Mouse (Mus musculus) bone marrow, adult 2 months (tissue): Measurements from ENCODE around the gene Ms4a5. TPM values are rescaled to one million over a fixed set of nuclear protein-coding genes. Genes with fewer than 3 reads are reported as not detected.

Experiments
- H3K27ac ChIP-seq: fragments of 200-500 bp; 2 replicates; pipeline ENCODE4 v1.5.1; 2012; ENCODE audit warnings: low read depth, mild to moderate bottlenecking, control low read depth, inconsistent platforms, low read length; ENCODE audit not compliant: control insufficient read depth, poor library complexity, insufficient read depth
- H3K4me1 ChIP-seq: fragments of 200-500 bp; 2 replicates; pipeline ENCODE4 v1.6.1; 2011; ENCODE audit warnings: low read length; ENCODE audit not compliant: control insufficient read depth, insufficient read depth
- H3K4me3 ChIP-seq: fragments of 200-500 bp; replicated peaks from 2 replicates; pipeline ENCODE3; 2011; ENCODE audit warnings: mild to moderate bottlenecking, low read depth, low read length, control low read depth; ENCODE audit not compliant: control insufficient read depth
- CTCF ChIP-seq: fragments of 200-500 bp; IDR thresholded peaks from 2 replicates; pipeline ENCODE4 v1.5.1; 2011; ENCODE audit warnings: low read length, control low read depth; ENCODE audit not compliant: control insufficient read depth, insufficient read depth
- POLR2A ChIP-seq: fragments of 200-500 bp; IDR thresholded peaks from 2 replicates; pipeline ENCODE4 v1.6.1; 2011; ENCODE audit warnings: low read depth, mild to moderate bottlenecking, control low read depth, low read length, borderline replicate concordance; ENCODE audit not compliant: control insufficient read depth
- WGBS: fragments of 180-500 bp; shearing (Covaris S2); methylation state at CpG from one replicate; pipeline ENCODE4 v1.1.7; 2018; 5-methylcytosine and 5-hydroxymethylcytosine counted together
- polyA plus RNA-seq: library from polyadenylated mRNA; stranded (reverse); fragments of >200 nt; gene quantifications from 2 replicates; pipeline ENCODE4 v1.2.4, GENCODE M21; 2011; ENCODE audit warnings: low replicate concordance; ENCODE audit not compliant: missing spikeins, insufficient read depth, insufficient read length

Gene Ms4a5
- polyA plus RNA-seq, 1 experiment, result not detected

DNA sequence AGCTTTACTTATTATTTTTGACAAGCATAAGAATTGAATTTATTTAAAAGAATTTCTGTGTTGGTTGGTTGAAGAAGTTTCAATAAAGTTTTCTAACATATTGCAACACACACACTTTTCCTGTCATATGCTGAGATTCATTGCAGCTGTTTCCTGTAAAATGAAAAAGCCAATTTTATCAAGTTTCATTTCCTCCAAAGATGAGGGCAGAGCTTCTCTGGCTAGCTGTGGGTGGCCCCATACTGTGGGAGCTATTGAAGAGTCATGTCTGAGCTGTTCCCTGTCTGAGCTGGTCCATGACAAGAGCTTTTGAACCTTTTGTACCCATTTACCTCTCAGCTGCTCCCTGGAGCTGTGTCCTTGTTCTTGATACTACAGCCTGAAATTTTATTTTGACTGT is 39.4 kb downstream of the Ms4a5 start:
- TF ChIP-seq CTCF (no peak), POLR2A (no peak)
- Histone ChIP-seq H3K4me3 (no peak overlapping the region), H3K27ac (no peak overlapping the region), H3K4me1 (peaks cover 4% of the 10 kb centered on the region)

GRCm38 (mm10) chr19:11242560-11242959 is 41.1 kb downstream of the Ms4a5 start:
- H3K4me1 ChIP-seq, result peaks cover 4% of the 10 kb centered on the region
- WGBS, result 76% methylated on average over 5 of the region's 5 CpGs
- H3K4me3 ChIP-seq, result no peak overlapping the region
- H3K27ac ChIP-seq, result no peak overlapping the region
- no peak for TF ChIP-seq CTCF
- no peak for TF ChIP-seq POLR2A

- Histone ChIP-seq H3K4me3 (no peak overlapping the region), H3K27ac (no peak overlapping the region), H3K4me1 (peaks cover 1% of the 10 kb centered on the region; the same call in 1 of the 2 replicates)
- TF ChIP-seq POLR2A (no peak), CTCF (no peak)
Measured at GRCm38 (mm10) chr19:11235820-11236219, 47.9 kb downstream of the Ms4a5 start.

GRCm38 (mm10) chr19:11234921-11235735 is 48.5 kb downstream of the Ms4a5 start:
- whole genome bisulfite sequencing, result 69% methylated on average over 5 of the region's 5 CpGs
- Histone ChIP-seq H3K4me1 (peaks cover 1% of the 10 kb centered on the region; the same call in 1 of the 2 replicates), H3K4me3 (no peak overlapping the region), H3K27ac (no peak overlapping the region)
- TF ChIP-seq CTCF, result no peak
- no peak for TF ChIP-seq POLR2A

- H3K4me1 ChIP-seq, result peaks cover 1% of the 10 kb centered on the region; the same call in 1 of the 2 replicates
- 52% methylated on average over 5 of the region's 5 CpGs for WGBS
- TF ChIP-seq CTCF (no peak), POLR2A (no peak)
- no peak overlapping the region for H3K27ac ChIP-seq
- H3K4me3 ChIP-seq, result no peak overlapping the region
Measured at GRCm38 (mm10) chr19:11234244-11234643, 49.4 kb downstream of the Ms4a5 start.

DNA sequence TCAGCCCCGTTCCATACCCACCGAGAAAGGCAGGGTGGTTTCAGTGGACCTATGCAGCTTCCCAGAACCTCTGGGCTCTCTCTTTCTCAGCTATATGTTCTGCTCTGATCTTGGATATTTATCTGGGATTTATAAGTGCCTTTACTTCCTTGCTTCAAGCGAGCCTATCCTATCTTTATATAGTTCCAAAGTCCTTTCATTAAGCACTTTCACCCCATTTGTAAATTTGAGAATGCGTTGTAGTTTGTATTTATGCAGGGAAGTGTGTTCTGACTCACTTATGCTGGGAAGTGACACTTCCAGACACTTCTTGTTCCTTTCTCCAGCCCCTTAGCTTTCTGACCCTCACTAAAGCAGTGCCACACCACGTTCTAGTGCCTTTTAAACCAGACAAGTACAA is 51.3 kb downstream of the Ms4a5 start, which contains the start of gene Ms4a12:
TSS of gene Ms4a12 (minus strand) at position 101 of the 400 bp plus-strand sequence.
- H3K4me1 ChIP-seq, result peaks cover 1% of the 10 kb centered on the region; the same call in 1 of the 2 replicates
- 63% methylated on average over 5 of the region's 5 CpGs for WGBS
- no peak within 1 kb of the TSS for H3K27ac ChIP-seq
- TF ChIP-seq POLR2A (no peak), CTCF (no peak)
- H3K4me3 ChIP-seq, result no peak within 1 kb of the TSS

Other genes starting within 250 kb of the Ms4a5 start
- gene Ms4a8a, start 202.8 kb downstream of the Ms4a5 start, polyA plus RNA-seq, result 7.3 and 12.7 TPM in 2 replicates
- gene 1700017D01Rik, start 153.0 kb downstream of the Ms4a5 start, polyA plus RNA-seq, result not detected in 2 replicates
- gene 1700025F22Rik, start 118.6 kb downstream of the Ms4a5 start, polyA plus RNA-seq, result not detected in 2 replicates
- not detected in 2 replicates for gene Ms4a13, start 87.1 kb downstream of the Ms4a5 start, polyA plus RNA-seq
- 0.90 TPM in 1 of 2 replicates, not detected in the other for gene Ms4a12, start 51.4 kb downstream of the Ms4a5 start, polyA plus RNA-seq
- 7.0 and 9.9 TPM in 2 replicates for gene Ms4a1, start 17.6 kb downstream of the Ms4a5 start, polyA plus RNA-seq
- 0.47 and 0.85 TPM in 2 replicates for gene Ms4a14, start 30.6 kb upstream of the Ms4a5 start, polyA plus RNA-seq
- gene Ms4a7, start 52.3 kb upstream of the Ms4a5 start, polyA plus RNA-seq, result 5.3 and 9.6 TPM in 2 replicates
- 1.6 and 4.3 TPM in 2 replicates for gene Ms4a4a, start 91.7 kb upstream of the Ms4a5 start, polyA plus RNA-seq
- 8.4 and 16.7 TPM in 2 replicates for gene Ms4a4c, start 120.9 kb upstream of the Ms4a5 start, polyA plus RNA-seq
- gene Ms4a4b, start 159.7 kb upstream of the Ms4a5 start, polyA plus RNA-seq, result 2.3 and 9.6 TPM in 2 replicates
- 9.2 and 36.3 TPM in 2 replicates for gene Ms4a6c, start 185.5 kb upstream of the Ms4a5 start, polyA plus RNA-seq
- gene Gm8369, start 202.1 kb upstream of the Ms4a5 start, polyA plus RNA-seq, result 2.4 and 11.9 TPM in 2 replicates
- 6.0 and 15.7 TPM in 2 replicates for gene Ms4a6b, start 232.6 kb upstream of the Ms4a5 start, polyA plus RNA-seq